Mouse (Mus musculus): Measurements from ENCODE around the gene Mphosph6. TPM values are rescaled to one million over a fixed set of nuclear protein-coding genes. Genes with fewer than 3 reads are reported as not detected.

Mphosph6 gene
- 10 to 100 TPM; 22.3 to 22.9 TPM for total RNA-seq (2021)

- intact Hi-C loops (cut with DNase I), result no loop called here
- DNase-seq, result peak; percentile 99
These were observed at the start of gene Mphosph6 for GRCm38 (mm10) chr8:117801443-117802298. Gene Mphosph6, minus strand, starts transcription at chr8:117801943.

- intact Hi-C loops (cut with DNase I), result no loop called here
- DNase-seq, result no peak
These were observed 48.7 kb upstream of the Mphosph6 start for GRCm38 (mm10) chr8:117850420-117850819.

DNA sequence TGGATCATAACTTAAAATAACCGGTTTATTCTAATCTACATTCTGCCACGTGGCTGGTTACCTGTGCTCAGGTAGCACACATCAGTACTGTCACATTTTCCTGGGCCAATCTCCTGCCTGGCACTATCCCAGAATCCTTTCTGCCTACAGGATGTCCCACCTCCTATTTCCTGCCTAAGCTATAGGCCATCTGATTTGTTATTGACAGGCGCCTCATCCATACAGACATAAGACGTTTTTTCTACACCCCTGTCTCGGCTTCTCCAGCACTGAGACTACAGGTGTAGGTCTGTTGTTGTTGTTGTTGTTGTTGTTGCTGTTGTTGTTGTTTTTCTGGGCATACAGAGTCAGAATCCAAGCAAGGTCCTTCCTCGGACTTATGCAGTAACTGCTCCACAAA, 46.1 kb upstream of the Mphosph6 start:
- no peak for DNase-seq
- intact Hi-C loops (cut with DNase I), result no loop called here

GRCm38 (mm10) chr8:117843694-117844093, 42.0 kb upstream of the Mphosph6 start:
- DNase-seq, result no peak
- intact Hi-C loops (cut with DNase I), result no loop called here

- intact Hi-C loops (cut with DNase I), result no loop called here
- DNase-seq, result no peak
These were observed 11.8 kb upstream of the Mphosph6 start for GRCm38 (mm10) chr8:117813524-117813923.

DNA sequence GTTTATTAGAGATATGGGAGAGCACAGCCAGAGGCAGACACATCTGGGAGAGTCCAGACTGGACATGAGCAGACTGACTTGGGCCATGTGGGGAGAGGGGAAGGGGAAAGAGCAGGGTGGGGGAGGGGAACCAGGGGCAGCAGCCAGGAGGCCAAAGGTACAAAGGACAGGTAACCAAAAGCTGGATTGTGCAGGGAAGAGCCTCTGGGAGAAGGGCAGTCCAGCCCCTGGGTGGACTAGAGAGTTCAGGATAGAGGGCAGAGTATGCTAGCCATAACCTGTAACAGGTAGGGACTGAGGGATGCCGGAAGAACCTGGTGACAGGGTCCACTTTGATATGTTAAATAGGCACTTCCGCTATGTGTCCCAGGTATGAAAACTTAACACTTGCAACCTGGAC, 8.9 kb upstream of the Mphosph6 start:
- intact Hi-C loops (cut with DNase I), result no loop called here
- no peak for DNase-seq

- intact Hi-C loops (cut with DNase I), result no loop called here
- no peak for DNase-seq
These were observed 3.7 kb upstream of the Mphosph6 start for GRCm38 (mm10) chr8:117805419-117805818.

- intact Hi-C loops (cut with DNase I), result no loop called here
- DNase-seq, result no peak
These were observed 551 bp upstream of the Mphosph6 start for GRCm38 (mm10) chr8:117802299-117802689.

DNA sequence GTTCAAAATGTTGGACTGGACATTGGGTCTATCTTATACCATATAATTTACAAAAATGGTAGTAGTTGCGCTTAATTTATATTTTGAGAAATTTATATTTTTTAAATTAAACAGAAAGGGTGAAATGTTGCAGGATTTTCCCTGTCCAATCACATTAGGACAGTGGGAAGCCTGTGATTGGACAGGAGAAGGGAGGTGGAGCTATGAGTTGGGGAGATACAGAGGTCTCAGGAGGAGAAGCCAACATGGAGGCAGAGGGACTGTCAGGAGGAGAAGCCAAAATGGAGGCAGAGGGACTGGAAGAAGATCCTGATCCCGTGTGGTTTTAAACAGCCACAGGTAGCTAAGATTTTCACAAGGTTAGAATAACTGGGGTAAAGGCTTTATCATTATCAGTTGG, 3.7 kb downstream of the Mphosph6 start:
- no peak for DNase-seq
- intact Hi-C loops (cut with DNase I), result no loop called here

DNA sequence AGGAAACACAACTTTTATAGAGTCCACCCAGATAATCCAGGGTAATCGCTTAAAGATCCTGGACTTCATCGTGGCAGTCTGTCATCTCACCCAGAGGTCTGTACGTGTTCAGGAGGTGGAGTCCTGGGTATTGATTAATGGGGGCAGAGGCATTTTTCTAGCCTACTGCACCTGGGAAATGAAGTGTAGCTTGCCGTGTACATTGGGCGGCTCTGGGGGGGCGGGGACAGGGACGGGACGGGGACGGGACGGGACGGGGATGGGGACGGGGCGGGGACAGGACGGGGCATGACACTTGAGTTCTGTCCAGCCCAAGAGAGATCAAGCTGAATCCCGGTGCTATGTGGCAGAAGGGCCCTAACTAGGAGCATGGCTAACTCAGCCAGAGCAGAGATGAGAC, 5.3 kb downstream of the Mphosph6 start:
- intact Hi-C loops (cut with DNase I), result no loop called here
- DNase-seq, result no peak

DNA sequence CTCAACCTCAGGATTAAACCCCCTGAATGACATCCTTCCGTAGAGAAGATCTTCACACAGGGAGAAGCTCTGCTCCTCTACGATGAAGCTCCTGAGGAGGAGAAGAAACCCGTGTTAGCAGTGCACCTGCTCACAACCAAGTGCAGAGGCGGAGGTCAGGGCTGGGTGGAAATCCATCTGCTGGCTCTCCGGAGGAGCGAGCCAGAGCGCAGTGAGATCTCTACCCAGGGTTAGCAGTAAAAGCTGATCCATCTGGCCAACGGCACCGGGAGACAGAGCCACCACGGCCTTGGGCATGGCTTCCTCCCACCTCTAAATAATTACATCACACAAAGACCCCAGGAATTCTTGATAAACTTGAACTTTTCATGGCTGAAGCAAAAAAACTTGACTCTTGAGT, 7.2 kb downstream of the Mphosph6 start:
- no peak for DNase-seq
- intact Hi-C loops (cut with DNase I), result no loop called here

GRCm38 (mm10) chr8:117792616-117793144, 9.1 kb downstream of the Mphosph6 start:
- intact Hi-C loops (cut with DNase I), result no loop called here
- DNase-seq, result no peak

DNA sequence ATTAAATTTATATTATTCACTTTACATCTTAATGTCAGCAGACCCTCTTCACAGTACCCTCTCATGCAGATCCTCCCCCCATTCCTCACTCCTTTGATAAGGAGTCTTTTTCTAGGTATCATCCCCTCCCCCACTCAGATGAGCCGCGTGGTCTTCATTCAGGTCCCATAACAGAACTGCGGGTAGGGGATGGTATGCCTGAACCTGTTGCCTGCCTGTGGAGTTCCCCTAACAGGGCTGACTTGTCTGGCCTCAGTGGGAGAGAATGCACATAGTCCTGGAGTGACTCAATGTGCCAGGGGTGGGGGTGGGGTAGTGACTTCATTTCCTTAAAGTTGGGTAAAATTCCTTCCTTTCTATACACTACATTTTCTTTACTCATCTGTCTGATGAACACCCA, 15.3 kb downstream of the Mphosph6 start:
- intact Hi-C loops (cut with DNase I), result no loop called here
- DNase-seq, result no peak

GRCm38 (mm10) chr8:117783021-117783420, 18.7 kb downstream of the Mphosph6 start:
- intact Hi-C loops (cut with DNase I), result no loop called here
- DNase-seq, result no peak

GRCm38 (mm10) chr8:117781375-117782129, 20.2 kb downstream of the Mphosph6 start:
- DNase-seq, result no peak
- intact Hi-C loops (cut with DNase I), result no loop called here

- no peak for DNase-seq
These were observed 22.4 kb downstream of the Mphosph6 start for GRCm38 (mm10) chr8:117779344-117779743.

GRCm38 (mm10) chr8:117778531-117779322, 23.0 kb downstream of the Mphosph6 start:
- intact Hi-C loops (cut with DNase I), result no loop called here
- no peak for DNase-seq

More at GRCm38 (mm10) chr8:117779344-117779743, 22.4 kb downstream of the Mphosph6 start:
- intact Hi-C loops (cut with DNase I), result no loop called here

DNA sequence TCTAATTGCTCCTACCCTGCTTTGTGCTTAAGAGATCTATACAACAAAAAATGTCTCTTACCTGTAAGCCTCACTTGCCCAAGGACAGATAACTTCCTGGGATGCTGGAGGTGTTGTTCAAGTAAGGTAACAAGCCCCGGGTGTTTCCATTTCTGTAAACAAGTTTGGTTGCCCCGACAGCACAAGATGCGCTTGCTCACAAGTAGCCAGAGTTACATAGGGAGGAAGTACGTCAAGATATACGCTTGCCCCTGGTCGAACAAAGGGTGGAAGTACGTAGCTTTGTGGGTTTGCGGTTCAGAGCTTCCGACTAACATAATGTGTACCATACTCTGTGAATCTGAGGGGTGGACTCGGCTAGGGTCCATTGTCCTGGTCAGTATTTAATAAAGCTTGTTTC, 25.7 kb downstream of the Mphosph6 start:
- no peak for DNase-seq
- intact Hi-C loops (cut with DNase I), result no loop called here

- intact Hi-C loops (cut with DNase I), result no loop called here
- no peak for DNase-seq
These were observed 26.1 kb downstream of the Mphosph6 start for GRCm38 (mm10) chr8:117775626-117776025.

DNA sequence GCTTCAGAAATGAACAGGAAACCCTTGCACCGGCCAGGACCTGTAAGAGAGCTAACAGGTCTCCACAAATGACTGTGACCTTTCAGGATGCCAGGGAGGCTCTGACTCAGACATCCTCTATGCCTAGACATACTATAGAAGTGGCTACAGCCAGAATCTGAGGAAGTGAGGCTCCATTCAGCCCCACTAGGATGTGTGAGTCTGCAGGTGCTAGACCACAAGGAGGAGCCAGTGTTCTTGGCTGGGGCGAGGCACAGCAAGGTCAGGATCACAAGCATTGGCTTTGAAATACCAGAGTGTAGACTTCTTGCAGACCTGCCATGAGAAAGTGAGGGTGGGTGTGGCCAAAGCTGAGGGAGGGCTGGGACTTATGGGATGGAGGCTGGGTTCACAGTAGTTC, 29.1 kb downstream of the Mphosph6 start:
- DNase-seq, result no peak
- intact Hi-C loops (cut with DNase I), result no loop called here

DNA sequence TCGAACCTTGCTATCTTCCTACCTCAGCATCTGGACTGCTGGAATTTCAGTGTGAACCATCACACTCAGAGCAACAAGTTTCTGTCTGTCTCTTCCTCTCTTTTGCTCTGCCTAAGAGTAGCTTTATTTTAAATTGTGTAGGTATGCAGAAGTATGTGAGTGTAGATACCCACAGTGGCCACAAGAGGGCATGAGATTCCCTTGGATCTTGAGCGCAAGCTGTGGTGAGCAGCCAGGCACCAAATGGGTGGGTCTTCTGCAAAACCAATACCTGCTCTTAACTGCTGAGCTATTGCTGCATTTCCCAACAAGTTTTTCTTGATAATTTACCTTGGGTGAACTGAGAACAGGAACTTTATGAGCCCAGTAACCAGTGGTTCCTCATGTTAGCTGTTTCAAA, 29.6 kb downstream of the Mphosph6 start:
- peak; percentile 27 for DNase-seq
- intact Hi-C loops (cut with DNase I), result no loop called here

Measured in left cerebral cortex, postnatal 4 days (tissue).